Comparison of ENCODE assay signal across 21 mouse cellular contexts in the genomic region with DNA sequence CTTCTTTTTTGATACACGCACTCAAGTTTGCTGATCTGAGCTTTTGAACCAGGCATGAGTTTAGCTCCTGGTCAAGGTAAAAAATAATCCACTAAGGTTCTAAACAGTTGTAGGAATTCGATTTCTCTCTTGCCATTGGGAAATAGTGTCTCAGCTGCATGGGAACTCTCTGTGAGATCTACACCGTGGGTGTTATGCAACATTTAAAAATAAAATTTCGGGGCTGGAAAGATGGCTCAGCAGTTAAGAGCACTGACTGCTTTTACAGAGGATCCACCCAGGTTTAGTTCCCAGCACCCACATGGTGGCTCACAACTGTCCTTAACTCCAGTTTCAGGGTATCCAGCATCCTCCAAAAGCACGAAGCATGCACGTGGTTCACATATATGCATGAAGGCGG. TPM values are rescaled to one million over a fixed set of nuclear protein-coding genes. Genes with fewer than 3 reads are reported as not detected.
A peak's percentile ranks its signal among the peaks of the same experiment; 100 is the strongest.
DNase-seq lines count a peak whose midpoint lies in the region; TF ChIP-seq lines count a peak whose summit lies in the region.
"Had no signal": no experiment of that assay in that cellular context is flagged by ENCODE, and none has a peak within 500 bp of the region (broad histone marks: within the 10 kb centered on the region; RNA-seq: fewer than 3 reads in every experiment).

No protein-coding gene starts in this region.

- H3K27ac ChIP-seq in layer of hippocampus, adult 2 months = peak overlapping the region; percentile 84
- H3K27ac ChIP-seq in cortical plate, adult 2 months (ENCODE audit: insufficient read depth, low read length) = 0 out of 2 replicates have a peak overlapping the region, but pooled peaks have one; percentile 32
- H3K27ac ChIP-seq: embryonic facial prominence, embryonic 10.5 days; forebrain, embryonic 15.5 days; heart, embryonic 10.5 days; hindbrain, embryonic 15.5 days; liver, embryonic 13.5 days had no signal

- intact Hi-C loops in left cerebral cortex, postnatal 25 days (cut with DNase I) = no loop called here

- no peak overlapping the region for H3K4me3 ChIP-seq in layer of hippocampus, adult 2 months
- H3K4me3 ChIP-seq in cortical plate, adult 2 months (ENCODE audit: insufficient read depth, low read length) = no peak overlapping the region
- H3K4me3 ChIP-seq: embryonic facial prominence, embryonic 10.5 days; forebrain, embryonic 15.5 days; heart, embryonic 10.5 days; hindbrain, embryonic 15.5 days; liver, embryonic 13.5 days had no signal

- peak in 1 of 2 experiments; percentile 50 for DNase-seq in layer of hippocampus, adult 2 months (ENCODE audit: low spot score in 2 of 2)
- DNase-seq in layer of hippocampus, postnatal 14 days (ENCODE audit: low spot score in 2 of 2) = no peak
- DNase-seq in brain, adult 2 months (ENCODE audit: low read depth, low spot score) = peak; percentile 83
- peak; percentile 52 to 85 for DNase-seq in left cerebral cortex, postnatal 25 days (ENCODE audit: low spot score in 2 of 2)
- DNase-seq in adrenal gland, postnatal 25 days = no peak
- no peak for DNase-seq in cerebellum, adult 11 months
- DNase-seq: adrenal gland, postnatal 10 days; cerebellum, adult 9-10 months; heart, postnatal 4 days; kidney, adult 9 months; kidney, postnatal 14 days; liver, embryonic 13.5 days; lung, adult 2 months; lung, postnatal 14 days; thymus, postnatal 25 days had no signal

- TF ChIP-seq POLR2A in cortical plate, adult 2 months (IDR thresholded peaks at IDR 0.05; ENCODE audit: extremely low read depth, insufficient read depth, low read length) = no peak

- TF ChIP-seq CTCF in layer of hippocampus, adult 2 months (conservative IDR thresholded peaks at IDR 0.05) = no peak
- TF ChIP-seq CTCF in cortical plate, adult 2 months (IDR thresholded peaks at IDR 0.05; ENCODE audit: extremely low read depth, insufficient read depth, low read length) = no peak

- H3K4me1 ChIP-seq in cortical plate, adult 2 months (ENCODE audit: control insufficient read depth, insufficient read depth, low read length) = peaks cover 3% of the 10 kb centered on the region
- H3K4me1 ChIP-seq: forebrain, embryonic 15.5 days; hindbrain, embryonic 15.5 days; liver, embryonic 13.5 days had no signal

RNA-seq across cellular contexts. Expression of gene Cgnl1, which starts 47.1 kb away (rescaled TPM):
- 1 to 10 TPM; 6.6 to 7.9 TPM for total RNA-seq in layer of hippocampus, adult 2 months (2021)
- 10 to 100 TPM; 10.2 to 14.8 TPM for total RNA-seq in layer of hippocampus, postnatal 14 days (2021)
- 5.5 and 6.0 TPM in 2 replicates for polyA plus RNA-seq in cortical plate, adult 2 months (2012; rRNA removed)
- 10 to 100 TPM; 10.1 to 10.6 TPM for total RNA-seq in left cerebral cortex, postnatal 25 days (2021)
- total RNA-seq in adrenal gland, postnatal 25 days (2021) = 82.3 and 91.2 TPM in 2 replicates
- polyA plus RNA-seq: activated CD4-positive, CD25-positive, alpha-beta regulatory T cell, adult 4 months had no signal

Comparison
In these comparisons a context has a peak if more than half of its experiments do, and no peak if none do; other contexts are left out.
1. DNase-seq: peak in brain, adult 2 months (single experiment) and left cerebral cortex, postnatal 25 days (2 of 2); none in layer of hippocampus, postnatal 14 days (0 of 2), adrenal gland, postnatal 25 days (single experiment) and cerebellum, adult 11 months (single experiment).